Mouse (Mus musculus): Measurements from ENCODE around the gene Gm19345. TPM values are rescaled to one million over a fixed set of nuclear protein-coding genes. Genes with fewer than 3 reads are reported as not detected.

The Gm19345 gene
- total RNA-seq, 2 experiments from 2014 or later = 1.7 to 2.2 TPM

- intact Hi-C loops (cut with DNase I) = no loop called here
- Histone ChIP-seq H3K4me3 (no peak overlapping the region), H3K27ac (no peak overlapping the region)
- TF ChIP-seq CTCF (IDR thresholded peaks at IDR 0.05) = peak; percentile 7; the same call in 1 of the 2 replicates
- DNase-seq (ENCODE audit: extremely low spot score in 1 of 2, low spot score in 2 of 2) = no peak
Observed at GRCm38 (mm10) chr7:19834055-19834454, 17.7 kb upstream of the Gm19345 start.

GRCm38 (mm10) chr7:19836843-19837242 lies 15.0 kb upstream of the Gm19345 start:
- TF ChIP-seq CTCF (IDR thresholded peaks at IDR 0.05) = no peak
- intact Hi-C loops (cut with DNase I) = no loop called here
- no peak overlapping the region for H3K4me3 ChIP-seq
- H3K27ac ChIP-seq = no peak overlapping the region
- no peak for DNase-seq (ENCODE audit: extremely low spot score in 1 of 2, low spot score in 2 of 2)

- TF ChIP-seq CTCF (IDR thresholded peaks at IDR 0.05) = no peak
- DNase-seq (ENCODE audit: extremely low spot score in 1 of 2, low spot score in 2 of 2) = no peak
- H3K4me3 ChIP-seq = no peak overlapping the region
- no peak overlapping the region for H3K27ac ChIP-seq
- intact Hi-C loops (cut with DNase I) = no loop called here
Observed at GRCm38 (mm10) chr7:19840371-19840770, 11.4 kb upstream of the Gm19345 start.

GRCm38 (mm10) chr7:19840936-19841335 lies 10.9 kb upstream of the Gm19345 start:
- DNase-seq (ENCODE audit: extremely low spot score in 1 of 2, low spot score in 2 of 2) = no peak
- no peak overlapping the region for H3K4me3 ChIP-seq
- H3K27ac ChIP-seq = no peak overlapping the region
- intact Hi-C loops (cut with DNase I) = no loop called here
- no peak for TF ChIP-seq CTCF (IDR thresholded peaks at IDR 0.05)

GRCm38 (mm10) chr7:19841686-19842413 lies 10.0 kb upstream of the Gm19345 start:
- Histone ChIP-seq H3K27ac (no peak overlapping the region), H3K4me3 (no peak overlapping the region)
- intact Hi-C loops (cut with DNase I) = no loop called here
- TF ChIP-seq CTCF (IDR thresholded peaks at IDR 0.05) = no peak
- DNase-seq (ENCODE audit: extremely low spot score in 1 of 2, low spot score in 2 of 2) = no peak

- no peak for TF ChIP-seq CTCF (IDR thresholded peaks at IDR 0.05)
- intact Hi-C loops (cut with DNase I) = loop anchor here (1.0 kb wide), 2 partner anchors 40 to 93 kb away; partner anchors contain the start of gene Nectin2
- no peak overlapping the region for H3K27ac ChIP-seq
- DNase-seq (ENCODE audit: extremely low spot score in 1 of 2, low spot score in 2 of 2) = no peak
- no peak overlapping the region for H3K4me3 ChIP-seq
Observed at GRCm38 (mm10) chr7:19842885-19843504, 8.8 kb upstream of the Gm19345 start.

- Histone ChIP-seq H3K4me3 (no peak overlapping the region), H3K27ac (no peak overlapping the region)
- DNase-seq (ENCODE audit: extremely low spot score in 1 of 2, low spot score in 2 of 2) = peak; percentile 51 to 54
- intact Hi-C loops (cut with DNase I) = loop anchor here (1.0 kb wide), 2 partner anchors 40 to 93 kb away; partner anchors contain the start of gene Nectin2
- peak; percentile 98 for TF ChIP-seq CTCF (IDR thresholded peaks at IDR 0.05)
Observed at GRCm38 (mm10) chr7:19843561-19843960, 8.2 kb upstream of the Gm19345 start.

GRCm38 (mm10) chr7:19844521-19845171 lies 7.2 kb upstream of the Gm19345 start:
- no peak for DNase-seq (ENCODE audit: extremely low spot score in 1 of 2, low spot score in 2 of 2)
- no peak overlapping the region for H3K27ac ChIP-seq
- H3K4me3 ChIP-seq = no peak overlapping the region
- intact Hi-C loops (cut with DNase I) = no loop called here
- TF ChIP-seq CTCF (IDR thresholded peaks at IDR 0.05) = no peak

- no peak overlapping the region for H3K27ac ChIP-seq
- no peak for TF ChIP-seq CTCF (IDR thresholded peaks at IDR 0.05)
- intact Hi-C loops (cut with DNase I) = no loop called here
Observed at GRCm38 (mm10) chr7:19853526-19853925, 1.7 kb downstream of the Gm19345 start.

GRCm38 (mm10) chr7:19855663-19856062 lies 3.9 kb downstream of the Gm19345 start:
- Histone ChIP-seq H3K4me3 (no peak overlapping the region), H3K27ac (no peak overlapping the region)
- no peak for DNase-seq (ENCODE audit: extremely low spot score in 1 of 2, low spot score in 2 of 2)
- no peak for TF ChIP-seq CTCF (IDR thresholded peaks at IDR 0.05)
- intact Hi-C loops (cut with DNase I) = no loop called here

More at GRCm38 (mm10) chr7:19853526-19853925, 1.7 kb downstream of the Gm19345 start:
- no peak for DNase-seq (ENCODE audit: extremely low spot score in 1 of 2, low spot score in 2 of 2)
- no peak overlapping the region for H3K4me3 ChIP-seq

- Histone ChIP-seq H3K27ac (no peak overlapping the region), H3K4me3 (no peak overlapping the region)
- no peak for TF ChIP-seq CTCF (IDR thresholded peaks at IDR 0.05)
- DNase-seq (ENCODE audit: extremely low spot score in 1 of 2, low spot score in 2 of 2) = no peak
- intact Hi-C loops (cut with DNase I) = no loop called here
Observed at GRCm38 (mm10) chr7:19856283-19856682, 4.5 kb downstream of the Gm19345 start.

- intact Hi-C loops (cut with DNase I) = no loop called here
- Histone ChIP-seq H3K27ac (no peak overlapping the region), H3K4me3 (no peak overlapping the region)
- DNase-seq (ENCODE audit: extremely low spot score in 1 of 2, low spot score in 2 of 2) = no peak
- no peak for TF ChIP-seq CTCF (IDR thresholded peaks at IDR 0.05)
Observed at GRCm38 (mm10) chr7:19859740-19860139, 7.9 kb downstream of the Gm19345 start.
